Mouse (Mus musculus) 3T3-L1 (cell line): Measurements from ENCODE around the gene Ttll5.

Experiments
- DNase-seq: peaks from one replicate; pipeline ENCODE4 v3.0.0-alpha.2; 2015; ENCODE audit warnings: low read depth, low spot score

The Ttll5 gene

GRCm38 (mm10) chr12:85839371-85840000, 15.0 kb downstream of the Ttll5 start:
- no peak for DNase-seq

- DNase-seq: peak; percentile 73
Measured at GRCm38 (mm10) chr12:85848164-85848958, 23.9 kb downstream of the Ttll5 start.

- no peak for DNase-seq
Measured at GRCm38 (mm10) chr12:85850661-85851060, 26.2 kb downstream of the Ttll5 start.

GRCm38 (mm10) chr12:85853836-85854235, 29.4 kb downstream of the Ttll5 start:
- no peak for DNase-seq

GRCm38 (mm10) chr12:85854271-85854670, 29.8 kb downstream of the Ttll5 start:
- peak; percentile 63 for DNase-seq

- DNase-seq: no peak
Measured at GRCm38 (mm10) chr12:85857300-85857699, 32.8 kb downstream of the Ttll5 start.

- no peak for DNase-seq
Measured at GRCm38 (mm10) chr12:85859111-85859510, 34.7 kb downstream of the Ttll5 start.

GRCm38 (mm10) chr12:85859511-85860189, 35.2 kb downstream of the Ttll5 start:
- DNase-seq: peak; percentile 78

- DNase-seq: no peak
Measured at GRCm38 (mm10) chr12:85862514-85862913, 38.1 kb downstream of the Ttll5 start.

- DNase-seq: peak; percentile 67
Measured at GRCm38 (mm10) chr12:85865526-85865925, 41.1 kb downstream of the Ttll5 start.

- DNase-seq: no peak
Measured at GRCm38 (mm10) chr12:85866624-85867023, 42.2 kb downstream of the Ttll5 start.

GRCm38 (mm10) chr12:85867125-85867524, 42.7 kb downstream of the Ttll5 start:
- DNase-seq: peak; percentile 31

GRCm38 (mm10) chr12:85869423-85869822, 45.0 kb downstream of the Ttll5 start:
- peak; percentile 91 for DNase-seq

GRCm38 (mm10) chr12:85879631-85880314, 55.3 kb downstream of the Ttll5 start:
- no peak for DNase-seq

- no peak for DNase-seq
Measured at GRCm38 (mm10) chr12:85885024-85885423, 60.6 kb downstream of the Ttll5 start.

GRCm38 (mm10) chr12:85890054-85890453, 65.6 kb downstream of the Ttll5 start:
- no peak for DNase-seq

- peak; percentile 61 for DNase-seq
Measured at GRCm38 (mm10) chr12:85903986-85904385, 79.5 kb downstream of the Ttll5 start.

- no peak for DNase-seq
Measured at GRCm38 (mm10) chr12:85905666-85906065, 81.2 kb downstream of the Ttll5 start.

- DNase-seq: peak; percentile 18
Measured at GRCm38 (mm10) chr12:85907896-85908295, 83.4 kb downstream of the Ttll5 start.

- DNase-seq: peak; percentile 63
Measured at GRCm38 (mm10) chr12:85910811-85911210, 86.4 kb downstream of the Ttll5 start.

- no peak for DNase-seq
Measured at GRCm38 (mm10) chr12:85912712-85913504, 88.4 kb downstream of the Ttll5 start.
